In genomic region chr5:145105694-145106275, GRCm38 (mm10) we compare ENCODE assay signal across 32 mouse cellular contexts. TPM values are rescaled to one million over a fixed set of nuclear protein-coding genes. Genes with fewer than 3 reads are reported as not detected.
A peak's percentile ranks its signal among the peaks of the same experiment; 100 is the strongest.
DNase-seq lines count a peak whose midpoint lies in the region; TF ChIP-seq lines count a peak whose summit lies in the region.
"Had no signal": no experiment of that assay in that cellular context is flagged by ENCODE, and none has a peak within 500 bp of the region (broad histone marks: within the 10 kb centered on the region; RNA-seq: fewer than 3 reads in every experiment).

No protein-coding gene starts in this region.

- no peak overlapping the region for H3K4me3 ChIP-seq in left cerebral cortex, adult 2 months
- no peak overlapping the region for H3K4me3 ChIP-seq in embryonic facial prominence, embryonic 10.5 days
- H3K4me3 ChIP-seq: heart, embryonic 10.5 days; hindbrain, embryonic 15.5 days; limb, embryonic 12.5 days; lung, embryonic 15.5 days had no signal

- no peaks in the 10 kb centered on the region for H3K4me1 ChIP-seq in embryonic facial prominence, embryonic 10.5 days
- H3K4me1 ChIP-seq: hindbrain, embryonic 15.5 days; limb, embryonic 12.5 days; lung, embryonic 15.5 days had no signal

- peaks cover 100% of the 10 kb centered on the region for H3K36me3 ChIP-seq in embryonic facial prominence, embryonic 10.5 days (replicated peaks)

- no peaks in the 10 kb centered on the region for H3K9me3 ChIP-seq in embryonic facial prominence, embryonic 10.5 days
- H3K9me3 ChIP-seq: heart, embryonic 10.5 days; hindbrain, embryonic 15.5 days; limb, embryonic 12.5 days; lung, embryonic 15.5 days had no signal

- intact Hi-C loops in left cerebral cortex, adult 2 months (cut with DNase I) = no loop called here
- intact Hi-C loops in left cerebral cortex, postnatal 4 days (cut with DNase I) = no loop called here

- WGBS in embryonic facial prominence, embryonic 10.5 days = 95% methylated on average over 9 of the region's 9 CpGs

- DNase-seq in adrenal gland, adult (ENCODE audit: inconsistent age in 2 of 2, low spot score in 1 of 2) = peak; percentile 76 to 79
- no peak for DNase-seq in adrenal gland, adult 18-20 months (ENCODE audit: low spot score in 2 of 2)
- DNase-seq in left cerebral cortex, adult 2 months (ENCODE audit: extremely low spot score in 1 of 2, low spot score in 2 of 2) = no peak
- no peak for DNase-seq in left cerebral cortex, postnatal 4 days
- peak; percentile 7 for DNase-seq in embryonic facial prominence, embryonic 10.5 days (ENCODE audit: low spot score)
- peak; percentile 45 for DNase-seq in testis, postnatal 10 days (ENCODE audit: low spot score)
- DNase-seq in right cerebral cortex, postnatal 14 days = no peak
- DNase-seq in gastrocnemius, postnatal 4 days (ENCODE audit: low spot score in 2 of 2) = no peak
- DNase-seq: cerebellum, adult 9-10 months; forebrain, postnatal 0 days; gastrocnemius, postnatal 25 days; kidney, adult 8-10 months; kidney, postnatal 10 days; lung, postnatal 4 days; midbrain, embryonic 14.5 days; right cerebral cortex, postnatal 25 days had no signal

- H3K27ac ChIP-seq in left cerebral cortex, adult 2 months = peak overlapping the region; percentile 19; the same call in 1 of the 2 replicates
- H3K27ac ChIP-seq in embryonic facial prominence, embryonic 10.5 days (replicated peaks) = no peak overlapping the region
- H3K27ac ChIP-seq: heart, embryonic 10.5 days; hindbrain, embryonic 15.5 days; limb, embryonic 12.5 days; liver, embryonic 14.5 days; lung, embryonic 15.5 days had no signal

- no peak for TF ChIP-seq CTCF in left cerebral cortex, adult 2 months (IDR thresholded peaks at IDR 0.05)

- no peaks in the 10 kb centered on the region for H3K27me3 ChIP-seq in embryonic facial prominence, embryonic 10.5 days (replicated peaks; ENCODE audit: low read depth, poor library complexity, severe bottlenecking)
- H3K27me3 ChIP-seq: hindbrain, embryonic 15.5 days; limb, embryonic 12.5 days; lung, embryonic 15.5 days; Patski had no signal

RNA-seq across cellular contexts. Expression of gene Arpc1b, which starts 8.2 kb away (rescaled TPM):
- total RNA-seq in adrenal gland, adult 18-20 months (2021) = 100 to 1,000 TPM; 210 to 225 TPM
- total RNA-seq in left cerebral cortex, adult 2 months (2021) = 10 to 100 TPM; 19.0 to 23.5 TPM
- total RNA-seq in left cerebral cortex, postnatal 4 days (2021) = 10 to 100 TPM; 25.7 to 28.3 TPM
- polyA plus RNA-seq in embryonic facial prominence, embryonic 10.5 days (2016; fragmentation: Nextera tagmentation; extraction: Ambion mirVana) = 95.4 and 97.9 TPM in 2 replicates
- total RNA-seq in gastrocnemius, postnatal 4 days (2021) = 100 to 1,000 TPM; 124 to 142 TPM

RNA-seq across cellular contexts. Expression of gene Kpna7, which starts 22.0 kb away (rescaled TPM):
- not detected for total RNA-seq in adrenal gland, adult 18-20 months (2021)
- total RNA-seq in left cerebral cortex, adult 2 months (2021) = not detected
- total RNA-seq in left cerebral cortex, postnatal 4 days (2021) = not detected
- 0.06 TPM in 1 of 2 replicates, not detected in the other for polyA plus RNA-seq in embryonic facial prominence, embryonic 10.5 days (2016; fragmentation: Nextera tagmentation; extraction: Ambion mirVana)
- total RNA-seq in gastrocnemius, postnatal 4 days (2021) = not detected
- total RNA-seq: common myeloid progenitor, adult 5-6 weeks; forebrain, postnatal 0 days; gastrocnemius, postnatal 25 days; hematopoietic stem cell, adult 5-6 weeks; layer of hippocampus, postnatal 25 days; left cerebral cortex, postnatal 10 days; megakaryocyte-erythroid progenitor cell, adult 5-6 weeks had no signal
- polyA plus RNA-seq: embryonic facial prominence, embryonic 11.5 days; forebrain, embryonic 11.5 days; forebrain, postnatal 0 days; heart, embryonic 10.5 days; hindbrain, embryonic 15.5 days; intestine, embryonic 14.5 days; lung, embryonic 15.5 days; midbrain, embryonic 14.5 days; neural tube, embryonic 11.5 days; stomach, embryonic 14.5 days had no signal

RNA-seq across cellular contexts. Expression of gene Arpc1a, which starts 22.2 kb away (rescaled TPM):
- total RNA-seq in adrenal gland, adult 18-20 months (2021) = 100 to 1,000 TPM; 131 to 134 TPM
- 100 to 1,000 TPM; 192 to 199 TPM for total RNA-seq in left cerebral cortex, adult 2 months (2021)
- total RNA-seq in left cerebral cortex, postnatal 4 days (2021) = 100 to 1,000 TPM; 198 to 202 TPM
- polyA plus RNA-seq in embryonic facial prominence, embryonic 10.5 days (2016; fragmentation: Nextera tagmentation; extraction: Ambion mirVana) = 122 and 129 TPM in 2 replicates
- 10 to 100 TPM; 65.0 to 66.6 TPM for total RNA-seq in gastrocnemius, postnatal 4 days (2021)

RNA-seq across cellular contexts. Expression of gene Pdap1, which starts 34.3 kb away (rescaled TPM):
- 10 to 100 TPM; 77.4 to 84.6 TPM for total RNA-seq in adrenal gland, adult 18-20 months (2021)
- 10 to 100 TPM; 92.5 to 96.0 TPM for total RNA-seq in left cerebral cortex, adult 2 months (2021)
- 100 to 1,000 TPM; 136 to 144 TPM for total RNA-seq in left cerebral cortex, postnatal 4 days (2021)
- 144 and 151 TPM in 2 replicates for polyA plus RNA-seq in embryonic facial prominence, embryonic 10.5 days (2016; fragmentation: Nextera tagmentation; extraction: Ambion mirVana)
- 10 to 100 TPM; 75.9 to 79.5 TPM for total RNA-seq in gastrocnemius, postnatal 4 days (2021)

RNA-seq across cellular contexts. Expression of gene Bud31, which starts 34.4 kb away (rescaled TPM):
- 100 to 1,000 TPM; 103 to 110 TPM for total RNA-seq in adrenal gland, adult 18-20 months (2021)
- 10 to 100 TPM; 69.4 to 69.6 TPM for total RNA-seq in left cerebral cortex, adult 2 months (2021)
- total RNA-seq in left cerebral cortex, postnatal 4 days (2021) = 100 to 1,000 TPM; 101 to 104 TPM
- polyA plus RNA-seq in embryonic facial prominence, embryonic 10.5 days (2016; fragmentation: Nextera tagmentation; extraction: Ambion mirVana) = 249 and 250 TPM in 2 replicates
- 10 to 100 TPM; 80.9 to 82.5 TPM for total RNA-seq in gastrocnemius, postnatal 4 days (2021)

Comparison
In these comparisons a context has a peak if more than half of its experiments do, and no peak if none do; other contexts are left out.
1. DNase-seq: peak in adrenal gland, adult (2 of 2), embryonic facial prominence, embryonic 10.5 days (single experiment) and testis, postnatal 10 days (single experiment); none in adrenal gland, adult 18-20 months (0 of 2), left cerebral cortex, adult 2 months (0 of 2), left cerebral cortex, postnatal 4 days (single experiment), right cerebral cortex, postnatal 14 days (single experiment) and gastrocnemius, postnatal 4 days (0 of 2).
2. RNA of gene Arpc1b, which starts 8.2 kb away (total RNA-seq): 210 to 225 TPM in adrenal gland, adult 18-20 months and 124 to 142 TPM in gastrocnemius, postnatal 4 days; 25.7 to 28.3 TPM in left cerebral cortex, postnatal 4 days and 19.0 to 23.5 TPM in left cerebral cortex, adult 2 months; every median in the first group is over 4 times any median in the second.